Mouse (Mus musculus): ENCODE results near the gene Fmo4.

Fmo4 gene

GRCm38 (mm10) chr1:162813836-162814156, at the start of gene Fmo4:
Fmo4 (minus strand) TSS chr1:162813972.
- no peak for DNase-seq (ENCODE audit: low read depth, low spot score)

GRCm38 (mm10) chr1:162862328-162862727, 48.6 kb upstream of the Fmo4 start:
- DNase-seq (ENCODE audit: low read depth, low spot score): no peak

DNA sequence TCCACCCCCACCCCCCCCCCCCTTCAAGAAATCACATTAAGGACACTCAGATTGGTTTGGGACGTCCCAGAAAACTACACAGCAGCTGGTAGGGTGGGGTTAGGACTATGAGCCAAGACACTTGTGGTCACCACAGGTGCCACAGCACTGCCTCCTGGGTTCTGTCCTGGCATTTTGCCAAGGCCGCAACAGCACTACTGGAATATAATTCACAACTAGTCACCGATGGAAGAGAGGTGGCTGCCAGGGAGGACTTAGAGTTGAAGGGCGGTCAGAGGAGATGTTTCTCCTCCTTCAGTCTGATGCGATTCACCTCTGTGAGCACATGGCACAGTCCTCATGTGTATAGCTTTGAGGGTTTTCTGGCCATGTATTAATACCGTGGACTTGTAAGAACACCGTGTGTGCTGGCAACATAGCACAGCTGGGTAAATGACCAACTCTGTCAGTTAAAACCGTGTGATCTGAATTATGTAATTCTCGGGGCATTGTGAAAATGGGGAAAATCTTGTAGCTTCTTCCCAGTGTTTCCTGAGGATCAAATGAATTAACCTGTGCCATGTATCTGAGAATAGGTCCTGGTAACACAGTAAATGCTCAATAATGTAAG, 46.3 kb upstream of the Fmo4 start:
- DNase-seq (ENCODE audit: low read depth, low spot score): no peak

DNA sequence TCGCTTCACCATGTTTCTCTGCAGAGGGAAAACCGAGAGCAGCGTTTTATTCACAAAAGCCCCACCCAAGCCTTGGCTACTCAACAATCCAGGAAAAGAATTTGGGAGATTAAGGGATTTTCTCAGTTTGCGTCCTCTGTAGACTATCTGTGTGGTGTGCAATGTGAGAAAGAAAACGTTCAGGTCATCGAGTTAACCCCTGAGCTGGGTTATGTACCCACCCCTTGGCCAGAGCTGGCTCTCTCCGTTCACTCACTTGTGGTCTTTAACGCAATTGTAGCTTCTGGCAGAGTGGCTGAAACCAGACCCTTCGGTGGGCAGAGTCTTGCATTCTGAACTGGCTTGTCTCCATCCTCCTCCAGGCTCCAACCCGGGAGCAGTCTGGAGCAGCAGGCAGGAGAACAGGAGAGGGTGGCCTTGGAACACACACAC, 45.8 kb upstream of the Fmo4 start:
- DNase-seq (ENCODE audit: low read depth, low spot score): no peak

DNA sequence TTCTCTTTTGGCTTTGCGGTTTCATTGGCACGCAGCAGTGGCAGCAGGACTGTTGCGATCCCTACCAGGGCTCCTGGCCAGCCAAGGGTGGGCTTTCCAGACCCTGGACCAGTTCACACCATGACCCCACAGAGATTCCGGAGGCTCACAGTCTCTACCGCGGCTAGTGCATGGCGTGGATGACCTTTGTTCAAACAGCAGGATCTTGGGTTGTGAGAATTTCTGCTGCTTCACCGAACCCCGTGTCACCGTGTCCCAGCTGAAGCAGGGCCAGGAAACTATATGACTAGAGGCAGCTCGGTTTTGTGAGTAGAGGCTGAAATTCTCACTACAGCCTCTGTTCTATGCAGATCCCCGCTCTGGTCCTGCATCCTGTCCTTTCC, 45.0 kb upstream of the Fmo4 start:
- DNase-seq (ENCODE audit: low read depth, low spot score): no peak

GRCm38 (mm10) chr1:162857766-162858747, 44.3 kb upstream of the Fmo4 start:
- no peak for DNase-seq (ENCODE audit: low read depth, low spot score)

- DNase-seq (ENCODE audit: low read depth, low spot score): no peak
Measured at GRCm38 (mm10) chr1:162853812-162854482, 40.2 kb upstream of the Fmo4 start.

DNA sequence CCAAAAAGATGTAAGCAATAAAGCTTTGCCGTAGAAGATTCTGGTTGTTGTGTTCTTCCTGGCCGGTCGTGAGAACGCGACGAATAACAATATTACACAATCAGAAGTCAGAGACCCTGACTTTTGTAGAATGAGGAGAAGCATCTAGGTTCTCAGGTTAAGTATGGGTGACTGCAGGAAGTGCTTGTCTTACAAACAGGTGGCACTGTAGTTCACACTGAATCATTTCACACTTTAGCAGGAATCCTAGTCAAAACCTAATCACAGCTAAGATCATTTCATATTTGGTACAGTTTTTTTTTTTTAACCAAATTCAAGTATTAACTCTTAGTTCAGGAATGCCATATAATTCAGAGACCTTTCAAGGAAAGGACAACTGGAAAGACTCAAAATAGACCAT, 33.8 kb upstream of the Fmo4 start:
- no peak for DNase-seq (ENCODE audit: low read depth, low spot score)

DNA sequence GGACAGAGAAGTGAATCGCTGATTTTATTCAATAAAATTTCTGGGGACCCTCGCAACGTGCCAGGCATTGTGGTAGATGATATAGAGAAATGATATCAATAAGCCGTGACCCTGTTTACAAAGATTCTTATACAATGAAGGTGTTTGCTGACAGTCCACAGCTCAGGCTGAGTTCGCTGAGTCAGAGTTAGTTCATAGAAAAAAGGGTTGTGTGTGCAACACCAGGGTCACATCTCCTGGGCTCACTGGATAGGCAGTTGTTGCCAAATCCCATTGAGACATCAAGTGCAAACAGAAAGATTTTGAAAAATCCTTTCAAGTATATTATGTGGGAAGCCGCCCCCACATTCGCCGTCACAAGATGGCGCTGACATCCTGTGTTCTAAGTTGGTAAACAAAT, 26.4 kb upstream of the Fmo4 start:
- no peak for DNase-seq (ENCODE audit: low read depth, low spot score)

GRCm38 (mm10) chr1:162838976-162839375, 25.2 kb upstream of the Fmo4 start:
- DNase-seq (ENCODE audit: low read depth, low spot score): no peak

DNA sequence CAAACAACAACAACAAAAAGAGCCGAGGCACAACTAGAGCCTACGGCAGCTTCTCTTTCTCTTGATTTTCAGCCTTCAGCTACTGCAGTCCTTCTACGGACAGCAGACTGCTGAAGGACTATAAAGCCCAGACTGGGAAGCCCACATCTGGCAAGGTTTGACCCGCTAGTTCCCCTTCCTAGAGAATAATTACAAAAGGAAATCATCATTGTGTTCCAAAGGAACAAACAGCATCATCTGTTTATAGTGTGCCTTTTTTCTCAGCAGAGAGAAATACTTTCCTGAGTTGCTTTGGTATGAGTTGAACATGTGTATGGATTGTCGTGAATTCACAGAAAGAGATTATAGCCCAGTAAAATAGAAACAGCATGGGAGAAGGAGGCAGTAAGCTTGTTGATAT, 20.6 kb upstream of the Fmo4 start:
- no peak for DNase-seq (ENCODE audit: low read depth, low spot score)

DNA sequence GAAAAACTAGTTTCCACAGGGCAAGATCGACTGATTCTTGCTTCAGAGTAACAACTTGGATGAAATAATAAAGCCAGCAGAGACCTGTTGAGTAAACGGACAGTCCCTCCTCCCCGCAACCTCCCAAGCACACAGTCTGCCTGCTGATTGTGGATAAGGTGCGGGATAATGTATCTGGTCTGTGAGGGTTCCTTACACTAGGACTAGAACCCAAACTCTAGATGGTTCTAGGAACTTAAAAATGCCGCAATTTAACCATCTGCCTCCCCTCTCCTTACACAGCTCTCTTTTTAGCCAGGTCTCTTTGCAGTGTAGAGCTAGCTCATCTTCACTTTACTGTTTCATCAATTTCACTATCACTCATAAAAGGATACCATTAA, 18.8 kb upstream of the Fmo4 start:
- DNase-seq (ENCODE audit: low read depth, low spot score): no peak

DNA sequence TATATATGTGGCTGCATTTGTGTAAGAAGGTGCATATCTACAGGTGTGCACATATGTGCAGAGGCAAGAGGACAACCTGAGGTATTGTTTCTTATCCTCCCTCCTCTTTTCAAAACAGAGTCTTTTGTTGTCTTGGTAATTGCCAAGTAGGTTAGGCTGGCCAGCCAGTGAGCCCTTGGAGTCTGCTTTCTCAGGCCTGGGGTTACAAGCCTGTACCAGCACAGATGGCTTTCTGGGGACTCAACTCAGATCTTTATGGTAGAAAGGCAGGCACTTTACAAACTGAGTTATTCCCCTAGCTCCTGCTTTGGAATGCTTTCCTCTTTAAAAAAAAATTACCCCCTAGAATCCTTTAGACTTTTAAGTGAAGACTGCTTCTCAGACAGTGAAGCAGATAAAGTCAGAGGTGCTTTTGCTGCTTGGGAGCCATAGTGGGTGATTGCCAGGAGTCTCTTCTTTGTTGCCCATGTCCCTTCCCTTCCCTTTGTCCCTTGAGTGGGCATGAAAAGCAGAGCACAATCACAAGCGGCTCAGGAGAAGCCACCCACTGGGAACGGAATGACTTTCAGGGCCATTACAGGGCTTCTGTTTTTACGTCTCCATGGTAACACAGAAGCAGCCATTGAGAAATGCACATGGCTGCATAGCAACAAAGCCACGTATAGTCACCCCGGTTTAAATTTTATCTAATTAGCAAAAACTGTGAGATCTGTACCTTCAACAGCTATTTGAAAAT, 18.2 kb upstream of the Fmo4 start:
- DNase-seq (ENCODE audit: low read depth, low spot score): no peak

DNA sequence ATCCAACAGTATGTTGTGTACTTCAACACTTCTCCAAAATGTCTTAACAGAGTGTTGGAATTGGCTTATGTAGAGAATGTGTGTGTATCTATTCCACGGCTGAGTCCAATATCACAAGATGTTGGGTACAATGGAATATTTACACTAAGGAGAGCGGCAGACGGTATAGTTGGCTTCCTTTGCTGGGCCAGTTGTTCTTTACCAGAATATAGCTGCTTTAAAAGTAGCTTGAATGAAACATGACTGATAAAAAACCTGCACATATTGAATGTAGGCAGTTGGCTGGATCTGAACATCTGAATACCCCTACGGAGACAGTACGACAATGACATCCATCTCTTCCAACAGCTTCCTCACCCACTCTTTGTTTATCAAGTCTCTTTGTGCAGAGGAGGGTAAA, 5.5 kb upstream of the Fmo4 start:
- DNase-seq (ENCODE audit: low read depth, low spot score): no peak

- no peak for DNase-seq (ENCODE audit: low read depth, low spot score)
Measured at GRCm38 (mm10) chr1:162815381-162816127, 1.8 kb upstream of the Fmo4 start.

- no peak for DNase-seq (ENCODE audit: low read depth, low spot score)
Measured at GRCm38 (mm10) chr1:162814932-162815331, 1.2 kb upstream of the Fmo4 start.

GRCm38 (mm10) chr1:162813143-162813835, 483 bp downstream of the Fmo4 start:
- no peak for DNase-seq (ENCODE audit: low read depth, low spot score)

GRCm38 (mm10) chr1:162808541-162808940, 5.2 kb downstream of the Fmo4 start:
- no peak for DNase-seq (ENCODE audit: low read depth, low spot score)

DNA sequence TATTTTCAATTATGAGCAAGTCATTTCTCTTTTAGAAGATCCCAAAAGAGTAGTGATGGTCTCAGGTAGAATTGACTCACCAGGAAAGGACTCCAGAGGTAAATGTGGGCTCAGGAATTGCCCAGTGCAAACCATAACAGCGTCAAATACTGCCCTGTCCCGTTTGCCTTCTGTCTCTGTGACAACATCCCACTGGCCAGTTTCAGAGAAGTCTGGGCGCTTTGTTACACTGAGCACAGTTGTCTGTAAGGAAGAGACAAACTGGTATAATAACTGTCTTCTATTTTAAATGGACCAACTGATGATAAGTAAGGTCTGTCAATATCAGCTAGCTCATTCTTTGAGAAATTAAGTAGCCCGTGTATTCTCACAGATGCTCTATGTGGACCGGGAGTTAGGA, 6.3 kb downstream of the Fmo4 start:
- no peak for DNase-seq (ENCODE audit: low read depth, low spot score)

DNA sequence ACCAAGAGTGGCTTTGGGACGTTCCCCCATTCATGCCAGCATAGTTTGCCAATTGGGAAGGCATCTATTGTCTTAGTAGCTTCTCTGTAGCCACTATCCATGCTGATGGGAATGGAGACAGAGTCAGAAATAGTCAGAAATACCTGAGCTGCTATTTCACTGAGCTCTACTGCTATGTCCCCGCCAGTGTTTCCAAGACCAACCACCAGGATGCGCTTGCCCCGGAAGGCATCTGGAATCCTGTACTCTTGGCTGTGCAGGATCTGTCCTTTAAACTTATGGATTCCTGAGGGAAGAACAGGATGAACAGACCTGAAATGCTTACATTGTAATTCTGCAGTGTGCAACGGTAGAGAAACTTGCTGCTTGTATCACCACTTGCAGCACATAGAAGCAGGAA, 8.8 kb downstream of the Fmo4 start:
- no peak for DNase-seq (ENCODE audit: low read depth, low spot score)

DNA sequence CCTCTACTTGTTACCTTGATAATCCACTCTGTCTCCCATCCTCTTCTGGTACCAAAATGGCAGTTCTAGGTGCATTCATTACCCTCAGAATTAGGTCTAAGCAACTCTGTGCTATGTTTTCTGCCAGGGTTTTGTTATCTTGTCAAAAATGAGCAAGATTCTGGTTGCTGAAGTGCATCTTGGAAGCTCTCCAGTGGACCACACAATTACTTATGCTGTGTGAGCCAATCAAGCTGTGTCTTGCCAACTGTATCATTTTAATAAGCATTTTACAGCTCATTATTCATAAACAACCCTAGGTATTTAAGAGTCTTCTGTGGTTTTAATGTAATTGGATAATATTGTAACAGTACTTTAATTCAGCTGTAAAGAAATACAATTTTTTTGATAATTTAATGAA, 17.3 kb downstream of the Fmo4 start:
- no peak for DNase-seq (ENCODE audit: low read depth, low spot score)

Measured in CD4-positive, CD25-positive, alpha-beta regulatory T cell, adult 2 months (primary cell).